Mouse (Mus musculus) effector memory CD4-positive, alpha-beta T cell, adult 7 months (primary cell): Measurements from ENCODE around the gene Tmem138. TPM values are rescaled to one million over a fixed set of nuclear protein-coding genes. Genes with fewer than 3 reads are reported as not detected.

ENCODE experiments used
- polyA plus RNA-seq: library from polyadenylated mRNA; unstranded; fragments of 100-300 nt; shearing (Covaris generic); gene quantifications from one replicate; pipeline ENCODE4 v1.2.1, GENCODE M21; 2017

Gene Tmem138
- 6.0 TPM for polyA plus RNA-seq

GRCm38 (mm10) chr19:10576690-10577561 is at the start of gene Tmem138, which contains the start of gene Cyb561a3:
Gene Tmem138, minus strand, starts transcription at chr19:10577362.
Gene Cyb561a3, plus strand, starts transcription at chr19:10577172.

DNA sequence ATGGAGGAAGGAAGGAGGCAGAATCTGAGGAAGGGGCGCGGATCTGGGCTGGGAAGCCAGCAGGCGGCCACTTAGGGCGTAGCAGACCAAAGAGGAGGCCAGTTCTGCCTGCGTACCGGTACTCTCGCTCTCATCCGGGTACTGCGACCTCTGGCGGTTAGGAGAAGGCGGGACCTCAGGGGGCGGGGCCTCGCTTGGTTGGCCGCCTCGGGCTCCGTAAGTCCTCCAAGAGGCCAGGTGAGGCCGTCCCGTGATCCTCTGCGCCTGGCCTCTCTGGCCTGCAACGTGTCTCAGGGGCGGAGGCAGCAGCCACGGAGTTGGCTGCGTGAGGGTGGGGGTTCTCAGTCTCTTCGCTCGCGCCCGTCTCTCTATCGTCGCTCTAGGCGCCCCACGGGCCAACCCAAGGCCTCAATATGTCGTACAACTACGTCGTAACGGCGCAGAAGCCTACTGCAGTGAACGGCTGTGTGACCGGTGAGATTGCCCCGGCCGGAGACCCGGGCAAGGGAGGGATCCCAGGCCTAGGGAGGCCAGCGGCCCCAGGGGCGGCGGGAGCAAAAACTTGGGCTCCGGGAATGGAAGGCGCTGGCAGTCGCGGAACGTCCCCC is 28.2 kb upstream of the Tmem138 start, which contains the start of the genes Ddb1 and Tkfc:
TSS of gene Ddb1 (plus strand) at position 35 of the 608 bp plus-strand sequence.
TSS of gene Tkfc (minus strand) at position 362 of the 608 bp plus-strand sequence.

DNA sequence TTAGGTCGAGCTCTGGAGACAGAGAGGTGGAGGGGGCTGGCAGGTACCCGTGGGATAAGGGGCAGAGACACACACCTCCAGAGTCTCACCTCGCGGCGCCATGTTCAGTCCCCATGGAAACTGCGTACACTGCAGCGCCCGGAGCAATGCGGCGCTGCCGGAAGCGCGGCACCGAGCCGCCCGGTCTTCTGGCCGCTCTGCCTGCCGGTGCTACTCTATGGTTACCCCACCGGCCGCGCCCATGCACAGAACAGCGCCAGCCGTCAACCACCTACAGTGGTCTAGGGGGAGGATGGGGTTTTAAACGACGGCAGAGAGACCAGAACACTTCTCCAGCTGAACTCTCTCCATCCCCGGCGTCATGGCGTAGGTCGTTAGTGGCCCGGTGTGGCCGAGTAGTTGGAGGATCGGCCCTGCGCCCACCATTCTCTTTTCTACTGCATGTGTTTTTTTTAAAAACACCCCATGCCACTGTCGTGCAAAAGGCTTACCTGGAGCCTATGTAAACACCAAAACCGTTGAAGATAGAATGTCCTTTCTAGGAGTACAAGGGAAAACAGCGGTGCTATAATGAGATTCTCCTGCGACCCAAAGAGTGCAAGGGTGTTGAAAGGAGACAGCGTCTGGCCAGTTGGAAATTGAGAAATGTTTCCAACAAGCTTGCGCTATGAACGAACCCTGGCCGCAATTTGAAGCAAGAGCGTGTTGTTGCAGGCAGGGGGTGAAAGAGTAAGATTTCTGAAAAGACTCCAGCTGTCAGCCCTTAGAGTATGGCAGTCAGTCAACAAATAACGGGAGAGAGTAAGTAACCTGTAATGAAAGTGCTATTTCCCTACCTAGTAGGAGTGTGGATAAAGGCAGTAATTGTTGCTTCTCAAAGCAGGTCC is 21.3 kb downstream of the Tmem138 start, which contains the start of gene Tmem216:
TSS of gene Tmem216 (minus strand) at position 615 of the 887 bp plus-strand sequence.

GRCm38 (mm10) chr19:10525910-10526309 is 51.3 kb downstream of the Tmem138 start, which contains the start of gene Sdhaf2:
Gene Sdhaf2, minus strand, starts transcription at chr19:10526142.

DNA sequence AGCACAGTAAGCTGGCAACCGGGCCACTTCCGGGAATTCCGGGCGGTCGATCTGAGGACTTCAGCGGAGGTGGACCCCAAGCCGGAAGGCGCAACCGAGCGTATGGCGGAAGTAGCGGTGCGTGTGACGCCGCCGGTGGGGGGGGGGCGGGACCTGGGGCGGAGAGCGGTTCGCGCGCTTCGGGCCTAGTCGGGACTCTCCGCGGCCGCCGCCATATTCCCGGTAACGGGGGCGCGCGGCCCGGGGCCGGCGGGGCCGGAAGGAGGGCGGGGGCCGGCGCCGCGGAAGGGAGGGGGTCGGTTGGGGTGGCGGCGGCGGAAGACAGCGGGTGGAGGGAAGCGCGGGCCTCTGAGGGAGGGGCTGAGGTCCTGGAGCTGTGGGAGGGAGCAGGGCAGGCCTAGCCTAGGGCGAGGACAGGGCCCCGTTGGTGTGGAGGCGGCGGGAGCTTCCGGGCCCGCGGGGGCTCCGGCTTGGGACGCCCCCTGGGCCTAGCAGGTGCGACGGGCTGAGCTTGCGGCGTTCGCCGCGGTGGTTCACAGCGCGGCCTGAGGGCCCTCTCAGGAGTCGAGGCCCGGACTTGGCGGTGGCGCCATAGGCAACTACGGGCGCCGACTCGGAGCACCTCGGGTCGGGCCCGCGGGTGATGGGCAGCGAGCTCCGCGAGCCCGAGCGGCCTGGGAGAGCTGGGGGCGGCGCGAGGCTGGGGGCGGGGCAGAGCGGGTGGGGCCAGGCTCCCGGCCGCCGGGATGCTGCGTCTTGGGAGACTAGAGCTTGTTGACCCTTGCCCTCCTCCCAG is 51.9 kb downstream of the Tmem138 start, which contains the start of gene Cpsf7:
TSS of gene Cpsf7 (plus strand) at position 161 of the 796 bp plus-strand sequence.

Other genes with a start within 250 kb of the Tmem138 start
- 0.83 TPM for gene Syt7, start 188.3 kb downstream of the Tmem138 start, polyA plus RNA-seq
- gene Lrrc10b, start 119.9 kb downstream of the Tmem138 start, polyA plus RNA-seq: not detected
- gene Ppp1r32, start 94.4 kb downstream of the Tmem138 start, polyA plus RNA-seq: 0.38 TPM
- 27.8 TPM for gene Cpsf7, start 52.1 kb downstream of the Tmem138 start, polyA plus RNA-seq
- 57.3 TPM for gene Sdhaf2, start 51.2 kb downstream of the Tmem138 start, polyA plus RNA-seq
- 10.2 TPM for gene Tmem216, start 21.1 kb downstream of the Tmem138 start, polyA plus RNA-seq
- gene Cyb561a3, start 190 bp downstream of the Tmem138 start, polyA plus RNA-seq: 25.0 TPM
- gene Ddb1, start 28.0 kb upstream of the Tmem138 start, polyA plus RNA-seq: 128 TPM
- gene Tkfc, start 28.3 kb upstream of the Tmem138 start, polyA plus RNA-seq: 3.5 TPM
- 1.0 TPM for gene Vwce, start 56.9 kb upstream of the Tmem138 start, polyA plus RNA-seq
- gene Pga5, start 100.7 kb upstream of the Tmem138 start, polyA plus RNA-seq: not detected
- gene Vps37c, start 111.4 kb upstream of the Tmem138 start, polyA plus RNA-seq: 25.1 TPM
- gene Cd5, start 161.6 kb upstream of the Tmem138 start, polyA plus RNA-seq: 564 TPM